Mouse (Mus musculus) thymus, postnatal 4 days (tissue): ENCODE measurements around the gene Cfap44.

Experiments
- DNase-seq: peaks from one replicate; pipeline ENCODE4 v3.0.0; 2021

Gene Cfap44

GRCm38 (mm10) chr16:44394577-44395243 is at the start of gene Cfap44:
Gene Cfap44 (plus strand): TSS chr16:44394796.
- peak; percentile 90 for DNase-seq

GRCm38 (mm10) chr16:44347071-44347901 is 47.3 kb upstream of the Cfap44 start, which contains the start of gene Spice1:
Gene Spice1 (plus strand): TSS chr16:44347121.
- peak; percentile 98 for DNase-seq

- no peak for DNase-seq
Observed at GRCm38 (mm10) chr16:44349801-44350397, 44.7 kb upstream of the Cfap44 start.

GRCm38 (mm10) chr16:44356291-44356690 is 38.3 kb upstream of the Cfap44 start:
- DNase-seq, result no peak

GRCm38 (mm10) chr16:44357571-44358268 is 36.9 kb upstream of the Cfap44 start:
- peak; percentile 77 for DNase-seq

GRCm38 (mm10) chr16:44361921-44362890 is 32.4 kb upstream of the Cfap44 start:
- DNase-seq, result peak; percentile 46

GRCm38 (mm10) chr16:44365522-44365921 is 29.1 kb upstream of the Cfap44 start:
- DNase-seq, result no peak

- DNase-seq, result no peak
Observed at GRCm38 (mm10) chr16:44375459-44375858, 19.1 kb upstream of the Cfap44 start.

- no peak for DNase-seq
Observed at GRCm38 (mm10) chr16:44380006-44380405, 14.6 kb upstream of the Cfap44 start.

GRCm38 (mm10) chr16:44381578-44381977 is 13.0 kb upstream of the Cfap44 start:
- no peak for DNase-seq

GRCm38 (mm10) chr16:44383549-44383948 is 11.0 kb upstream of the Cfap44 start:
- DNase-seq, result no peak

- DNase-seq, result no peak
Observed at GRCm38 (mm10) chr16:44384251-44384650, 10.3 kb upstream of the Cfap44 start.

GRCm38 (mm10) chr16:44391877-44392548 is 2.6 kb upstream of the Cfap44 start:
- DNase-seq, result peak; percentile 60

GRCm38 (mm10) chr16:44404933-44405332 is 10.3 kb downstream of the Cfap44 start:
- no peak for DNase-seq

GRCm38 (mm10) chr16:44407211-44407610 is 12.6 kb downstream of the Cfap44 start:
- no peak for DNase-seq

- no peak for DNase-seq
Observed at GRCm38 (mm10) chr16:44408290-44408689, 13.7 kb downstream of the Cfap44 start.

GRCm38 (mm10) chr16:44410176-44410575 is 15.6 kb downstream of the Cfap44 start:
- no peak for DNase-seq

GRCm38 (mm10) chr16:44417596-44417995 is 23.0 kb downstream of the Cfap44 start:
- no peak for DNase-seq

GRCm38 (mm10) chr16:44421735-44422134 is 27.1 kb downstream of the Cfap44 start:
- no peak for DNase-seq

GRCm38 (mm10) chr16:44423499-44423898 is 28.9 kb downstream of the Cfap44 start:
- no peak for DNase-seq

- DNase-seq, result no peak
Observed at GRCm38 (mm10) chr16:44428456-44428855, 33.9 kb downstream of the Cfap44 start.
